8 mouse cellular contexts compared by ENCODE assay signal in genomic region chr8:124284333-124284711, GRCm38 (mm10). TPM values are rescaled to one million over a fixed set of nuclear protein-coding genes. Genes with fewer than 3 reads are reported as not detected.
DNase-seq lines count a peak whose midpoint lies in the region; ATAC-seq lines count a peak whose summit lies in the region.

No protein-coding gene starts in this region.

- H3K9ac ChIP-seq in embryonic facial prominence, embryonic 14.5 days (ENCODE audit: low read depth, low read length) = no peak overlapping the region
- H3K9ac ChIP-seq in hindbrain, embryonic 14.5 days = peak overlapping the region; percentile 49
- H3K9ac ChIP-seq in neural tube, embryonic 13.5 days = peak overlapping the region; percentile 32

- H3K4me2 ChIP-seq in embryonic facial prominence, embryonic 14.5 days (ENCODE audit: low read depth, low read length) = no peak overlapping the region
- H3K4me2 ChIP-seq in hindbrain, embryonic 14.5 days (replicated peaks) = no peak overlapping the region
- 0 out of 2 replicates have a peak overlapping the region, but pooled peaks have one; percentile 11 for H3K4me2 ChIP-seq in neural tube, embryonic 13.5 days

- no peaks in the 10 kb centered on the region for H3K27me3 ChIP-seq in heart, embryonic 10.5 days (ENCODE audit: insufficient read depth, poor library complexity, severe bottlenecking)
- H3K27me3 ChIP-seq in embryonic facial prominence, embryonic 14.5 days (replicated peaks; ENCODE audit: control insufficient read depth, insufficient read depth, low read length) = no peaks in the 10 kb centered on the region
- H3K27me3 ChIP-seq in hindbrain, embryonic 14.5 days (ENCODE audit: control insufficient read depth, insufficient read depth, low read length) = no peaks in the 10 kb centered on the region
- no peaks in the 10 kb centered on the region for H3K27me3 ChIP-seq in neural tube, embryonic 13.5 days

- 51% methylated on average over 6 of the region's 6 CpGs for WGBS in heart, embryonic 10.5 days
- 14% methylated on average over 6 of the region's 6 CpGs for WGBS in embryonic facial prominence, embryonic 14.5 days
- WGBS in hindbrain, embryonic 14.5 days = 1% methylated on average over 6 of the region's 6 CpGs
- 6% methylated on average over 6 of the region's 6 CpGs for WGBS in neural tube, embryonic 13.5 days

- no peak overlapping the region for H3K4me3 ChIP-seq in heart, embryonic 10.5 days
- H3K4me3 ChIP-seq in embryonic facial prominence, embryonic 14.5 days (ENCODE audit: low read depth, low read length) = no peak overlapping the region
- H3K4me3 ChIP-seq in hindbrain, embryonic 14.5 days (replicated peaks; ENCODE audit: low read length) = no peak overlapping the region
- no peak overlapping the region for H3K4me3 ChIP-seq in neural tube, embryonic 13.5 days

- peaks cover 81% of the 10 kb centered on the region for H3K4me1 ChIP-seq in heart, embryonic 10.5 days
- peaks cover 39% of the 10 kb centered on the region for H3K4me1 ChIP-seq in embryonic facial prominence, embryonic 14.5 days (ENCODE audit: control insufficient read depth, insufficient read depth, low read length)
- H3K4me1 ChIP-seq in hindbrain, embryonic 14.5 days (replicated peaks; ENCODE audit: control insufficient read depth, insufficient read depth, low read length) = peaks cover 54% of the 10 kb centered on the region
- H3K4me1 ChIP-seq in neural tube, embryonic 13.5 days (replicated peaks) = peaks cover 91% of the 10 kb centered on the region

- H3K27ac ChIP-seq in heart, embryonic 10.5 days = peak overlapping the region; percentile 62
- peak overlapping the region; percentile 71 for H3K27ac ChIP-seq in embryonic facial prominence, embryonic 14.5 days (replicated peaks; ENCODE audit: low read depth, low read length)
- H3K27ac ChIP-seq in hindbrain, embryonic 14.5 days = peak overlapping the region; percentile 88
- peak overlapping the region; percentile 92 for H3K27ac ChIP-seq in neural tube, embryonic 13.5 days (replicated peaks)

- no peaks in the 10 kb centered on the region for H3K9me3 ChIP-seq in heart, embryonic 10.5 days
- H3K9me3 ChIP-seq in embryonic facial prominence, embryonic 14.5 days (ENCODE audit: control insufficient read depth, low read length) = no peaks in the 10 kb centered on the region
- no peaks in the 10 kb centered on the region for H3K9me3 ChIP-seq in hindbrain, embryonic 14.5 days (ENCODE audit: control insufficient read depth, low read length)
- no peaks in the 10 kb centered on the region for H3K9me3 ChIP-seq in neural tube, embryonic 13.5 days

- no peak for DNase-seq in heart, embryonic 10.5 days (ENCODE audit: low spot score)
- DNase-seq in heart, adult 9 months (ENCODE audit: low spot score in 2 of 2) = no peak
- DNase-seq in embryonic facial prominence, embryonic 14.5 days (ENCODE audit: low spot score) = peak; percentile 84
- DNase-seq in hindbrain, embryonic 14.5 days (ENCODE audit: low spot score) = peak; percentile 55
- DNase-seq in thymus, adult 18-20 months = no peak
- DNase-seq in right cerebral cortex, adult 18-20 months = no peak
- DNase-seq in kidney, postnatal 36 days = no peak

- H3K36me3 ChIP-seq in heart, embryonic 10.5 days = no peaks in the 10 kb centered on the region
- H3K36me3 ChIP-seq in embryonic facial prominence, embryonic 14.5 days (ENCODE audit: control insufficient read depth, insufficient read depth, low read length) = no peaks in the 10 kb centered on the region
- H3K36me3 ChIP-seq in hindbrain, embryonic 14.5 days (replicated peaks; ENCODE audit: control insufficient read depth, insufficient read depth) = no peaks in the 10 kb centered on the region
- no peaks in the 10 kb centered on the region for H3K36me3 ChIP-seq in neural tube, embryonic 13.5 days

- ATAC-seq in embryonic facial prominence, embryonic 14.5 days (ENCODE audit: low read depth) = peak; percentile 68
- ATAC-seq in hindbrain, embryonic 14.5 days (ENCODE audit: low FRiP score) = peak; percentile 76
- ATAC-seq in neural tube, embryonic 13.5 days (ENCODE audit: low read depth) = peak; percentile 81

RNA-seq across cellular contexts. Expression of gene Galnt2, which starts 53.1 kb away (rescaled TPM):
- 44.7 and 59.3 TPM in 2 replicates for polyA plus RNA-seq in heart, embryonic 10.5 days (2016; fragmentation: Nextera tagmentation; extraction: Ambion mirVana)
- 66.1 and 70.0 TPM in 2 replicates for polyA plus RNA-seq in embryonic facial prominence, embryonic 14.5 days (2014; fragmentation: Nextera tagmentation; extraction: Ambion mirVana)
- 62.9 and 70.6 TPM in 2 replicates for polyA plus RNA-seq in hindbrain, embryonic 14.5 days (2014; fragmentation: Nextera tagmentation; extraction: Ambion mirVana)
- polyA plus RNA-seq in neural tube, embryonic 13.5 days (2015; fragmentation: Nextera tagmentation; extraction: Ambion mirVana) = 61.4 and 64.5 TPM in 2 replicates

Comparison
In these comparisons a context has a peak if more than half of its experiments do, and no peak if none do; other contexts are left out.
1. DNase-seq: peak in embryonic facial prominence, embryonic 14.5 days (single experiment) and hindbrain, embryonic 14.5 days (single experiment); none in heart, embryonic 10.5 days (single experiment), heart, adult 9 months (0 of 2), thymus, adult 18-20 months (0 of 2), right cerebral cortex, adult 18-20 months (single experiment) and kidney, postnatal 36 days (0 of 2).
2. Peak in every context shown above with its lines, with median percentiles within 50 percentile points of each other: H3K27ac ChIP-seq and ATAC-seq.